Mouse (Mus musculus) E14TG2a.4 (cell line): Measurements from ENCODE around the gene Nhsl1.

Source experiments
- H3K27me3 ChIP-seq: 2 replicates; pipeline ENCODE4 v1.6.1; 2014; ENCODE audit warnings: low read length, control low read depth; ENCODE audit not compliant: insufficient read depth
- H3K36me3 ChIP-seq: 2 replicates; pipeline ENCODE4 v1.6.1; 2014; ENCODE audit warnings: low read length, control low read depth; ENCODE audit not compliant: insufficient read depth
- H3K4me1 ChIP-seq: replicated peaks from 2 replicates; pipeline ENCODE4 v1.6.1; 2014; ENCODE audit warnings: low read depth, low read length, control low read depth
- H3K4me3 ChIP-seq: replicated peaks from 2 replicates; pipeline ENCODE4 v1.5.1; 2014; ENCODE audit warnings: mild to moderate bottlenecking, low read length
- H3K9me3 ChIP-seq: 2 replicates; pipeline ENCODE4 v1.6.1; 2014; ENCODE audit warnings: low read length, control low read depth
- CTCF ChIP-seq: conservative IDR thresholded peaks from 2 replicates; pipeline ENCODE4 v1.5.1; 2014; ENCODE audit warnings: low read length
- NANOG ChIP-seq: IDR thresholded peaks from 2 replicates; pipeline ENCODE4 v1.6.1; 2014; ENCODE audit warnings: borderline replicate concordance, low read length, mixed read lengths
- POU5F1 ChIP-seq: IDR thresholded peaks from 2 replicates; pipeline ENCODE4 v1.6.1; 2014; ENCODE audit warnings: low read length, borderline replicate concordance

Nhsl1 gene

DNA sequence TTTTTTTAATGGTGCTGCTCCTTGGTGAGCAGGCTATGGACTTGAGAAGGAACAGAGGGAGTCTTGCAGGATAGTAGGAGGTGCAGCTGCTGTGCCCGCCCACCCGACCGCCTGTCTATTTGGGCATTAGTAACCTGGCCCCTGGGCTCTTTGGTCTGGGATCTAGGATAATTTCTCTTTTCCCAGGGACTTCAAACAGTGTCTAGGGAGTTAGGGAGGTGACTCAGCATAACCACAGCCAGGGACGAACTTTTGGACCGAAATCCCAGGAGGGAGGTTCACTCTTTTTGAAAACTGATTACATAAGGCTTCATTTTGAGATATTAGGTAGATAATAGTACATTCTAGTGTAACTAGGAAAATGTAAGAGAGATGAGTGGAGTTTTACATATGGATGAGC lies 18.9 kb downstream of the Nhsl1 start:
- Histone ChIP-seq H3K9me3 (peaks cover 8% of the 10 kb centered on the region), H3K36me3 (no peaks in the 10 kb centered on the region), H3K4me1 (peaks cover 29% of the 10 kb centered on the region), H3K4me3 (no peak overlapping the region), H3K27me3 (no peaks in the 10 kb centered on the region)
- TF ChIP-seq NANOG (no peak), CTCF (no peak), POU5F1 (no peak)

DNA sequence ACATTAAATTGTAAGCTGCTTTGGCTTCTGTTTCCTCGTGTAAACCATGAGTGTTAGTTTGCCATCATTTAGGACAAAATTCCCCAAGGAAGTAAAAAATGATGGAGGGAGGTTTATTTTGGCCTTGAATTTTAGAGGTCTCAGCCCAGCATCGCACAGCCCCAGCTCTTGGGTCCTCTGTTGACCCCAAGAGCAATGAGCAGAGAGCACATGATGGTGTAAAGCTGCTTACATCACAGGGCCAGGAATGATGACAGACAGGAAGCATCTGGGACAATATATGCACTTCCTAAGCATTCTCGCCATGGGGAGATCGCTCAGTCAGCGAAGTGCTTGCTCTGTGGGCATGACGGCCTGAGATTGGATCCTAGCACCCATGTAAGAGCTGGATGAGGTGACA lies 20.6 kb downstream of the Nhsl1 start:
- no peaks in the 10 kb centered on the region for H3K36me3 ChIP-seq
- H3K27me3 ChIP-seq = no peaks in the 10 kb centered on the region
- no peak for TF ChIP-seq POU5F1
- no peak for TF ChIP-seq NANOG
- no peak for TF ChIP-seq CTCF
- peaks cover 40% of the 10 kb centered on the region for H3K4me1 ChIP-seq
- H3K4me3 ChIP-seq = no peak overlapping the region
- no peaks in the 10 kb centered on the region for H3K9me3 ChIP-seq

GRCm38 (mm10) chr10:18340930-18341329 lies 22.1 kb downstream of the Nhsl1 start:
- H3K9me3 ChIP-seq = no peaks in the 10 kb centered on the region
- no peaks in the 10 kb centered on the region for H3K27me3 ChIP-seq
- no peak overlapping the region for H3K4me3 ChIP-seq
- H3K4me1 ChIP-seq = peaks cover 26% of the 10 kb centered on the region
- TF ChIP-seq NANOG (no peak), POU5F1 (no peak), CTCF (no peak)
- no peaks in the 10 kb centered on the region for H3K36me3 ChIP-seq

GRCm38 (mm10) chr10:18341444-18342196 lies 22.8 kb downstream of the Nhsl1 start:
- no peaks in the 10 kb centered on the region for H3K36me3 ChIP-seq
- H3K27me3 ChIP-seq = no peaks in the 10 kb centered on the region
- TF ChIP-seq POU5F1 = no peak
- TF ChIP-seq CTCF = no peak
- TF ChIP-seq NANOG = no peak
- no peaks in the 10 kb centered on the region for H3K9me3 ChIP-seq
- no peak overlapping the region for H3K4me3 ChIP-seq
- peaks cover 20% of the 10 kb centered on the region for H3K4me1 ChIP-seq

GRCm38 (mm10) chr10:18347231-18347630 lies 28.4 kb downstream of the Nhsl1 start:
- H3K36me3 ChIP-seq = no peaks in the 10 kb centered on the region

DNA sequence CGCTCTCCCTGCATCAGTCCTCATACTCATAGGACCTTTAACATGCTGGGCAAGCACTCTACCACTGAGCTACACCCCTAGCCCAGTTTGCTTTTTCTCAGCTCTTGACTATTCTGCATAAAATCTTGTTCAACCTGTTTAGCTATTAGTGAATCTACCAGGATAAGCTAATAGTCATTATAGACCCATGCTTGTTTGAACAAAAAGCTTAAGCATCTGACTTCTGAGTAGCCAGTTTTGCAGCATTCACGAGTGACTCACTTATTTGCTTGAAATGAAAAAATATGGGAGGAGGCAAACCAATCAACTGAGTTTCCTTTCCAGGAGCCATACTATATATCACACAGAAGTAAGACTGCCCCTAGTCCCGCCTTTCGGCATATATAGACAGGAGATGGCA lies 32.0 kb downstream of the Nhsl1 start:
- TF ChIP-seq NANOG (no peak), CTCF (no peak), POU5F1 (no peak)
- H3K9me3 ChIP-seq = no peaks in the 10 kb centered on the region
- peaks cover 6% of the 10 kb centered on the region; the same call in 1 of the 2 replicates for H3K4me1 ChIP-seq
- H3K4me3 ChIP-seq = no peak overlapping the region
- no peaks in the 10 kb centered on the region for H3K36me3 ChIP-seq
- H3K27me3 ChIP-seq = no peaks in the 10 kb centered on the region

More at GRCm38 (mm10) chr10:18347231-18347630, 28.4 kb downstream of the Nhsl1 start:
- H3K9me3 ChIP-seq = no peaks in the 10 kb centered on the region
- no peaks in the 10 kb centered on the region for H3K27me3 ChIP-seq
- peaks cover 21% of the 10 kb centered on the region for H3K4me1 ChIP-seq
- no peak overlapping the region for H3K4me3 ChIP-seq
- no peak for TF ChIP-seq CTCF
- TF ChIP-seq NANOG = no peak
- TF ChIP-seq POU5F1 = no peak

DNA sequence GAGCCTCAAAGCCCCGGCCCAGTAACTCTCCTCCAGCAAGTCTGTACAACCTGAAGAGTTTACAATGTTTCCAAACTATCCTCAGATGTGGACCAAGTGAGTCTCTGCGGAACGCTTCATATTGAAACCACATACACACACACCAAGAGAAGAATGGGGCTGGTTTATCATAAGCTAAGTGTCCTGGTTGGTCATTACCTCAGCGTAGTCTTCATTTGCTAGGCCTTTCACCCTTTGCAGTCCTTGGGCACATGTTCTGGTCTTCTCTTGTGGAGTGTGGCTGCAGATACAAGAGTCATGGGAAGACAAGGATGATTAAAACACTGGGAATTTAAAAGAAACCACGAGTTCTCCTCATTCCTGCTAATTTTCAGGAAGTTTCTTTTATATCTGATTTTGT lies 34.2 kb downstream of the Nhsl1 start:
- Histone ChIP-seq H3K4me3 (no peak overlapping the region), H3K9me3 (no peaks in the 10 kb centered on the region), H3K36me3 (no peaks in the 10 kb centered on the region), H3K4me1 (peaks cover 7% of the 10 kb centered on the region), H3K27me3 (no peaks in the 10 kb centered on the region)
- no peak for TF ChIP-seq NANOG
- TF ChIP-seq CTCF = no peak
- no peak for TF ChIP-seq POU5F1

DNA sequence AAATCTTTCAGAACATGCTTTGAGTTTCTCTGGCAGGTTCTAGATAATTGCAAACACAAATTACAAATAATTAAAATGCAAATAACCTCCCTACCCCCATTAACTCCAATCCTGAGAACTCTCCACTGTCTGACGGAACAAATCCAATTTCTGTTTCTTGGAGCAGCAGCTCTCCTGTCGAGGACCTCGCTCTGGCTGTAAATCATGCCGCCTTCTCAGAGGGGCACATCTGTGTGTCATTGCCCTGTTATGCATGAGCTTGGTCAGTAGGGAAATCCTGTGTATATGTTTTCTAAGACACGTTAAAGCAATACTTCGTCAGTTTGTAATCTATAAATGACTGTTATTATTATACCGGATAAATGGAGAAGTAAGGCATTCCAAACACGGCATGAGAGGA lies 35.3 kb downstream of the Nhsl1 start:
- Histone ChIP-seq H3K9me3 (no peaks in the 10 kb centered on the region), H3K27me3 (no peaks in the 10 kb centered on the region), H3K4me1 (peaks cover 7% of the 10 kb centered on the region), H3K36me3 (no peaks in the 10 kb centered on the region), H3K4me3 (no peak overlapping the region)
- TF ChIP-seq CTCF = no peak
- TF ChIP-seq NANOG = no peak
- no peak for TF ChIP-seq POU5F1

DNA sequence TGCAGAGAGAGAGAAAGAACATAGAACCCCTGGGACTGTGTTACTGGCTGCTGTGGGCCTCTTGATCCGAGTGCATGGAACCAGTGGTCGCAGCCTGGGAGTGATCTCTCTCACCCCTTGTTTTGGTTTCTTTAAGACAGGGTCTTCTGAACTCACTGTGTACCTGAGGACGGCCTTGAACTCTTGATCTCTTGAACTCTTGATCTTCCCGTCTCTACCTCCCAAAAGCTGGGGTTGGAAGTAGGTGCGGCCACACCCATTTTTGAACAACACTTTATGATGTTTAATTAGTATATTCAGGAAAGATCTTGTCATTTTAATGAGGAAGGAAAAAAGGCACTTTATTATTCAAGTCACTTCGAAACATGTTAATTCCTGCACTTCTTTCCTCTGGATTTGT lies 37.7 kb downstream of the Nhsl1 start:
- no peak for TF ChIP-seq POU5F1
- no peak for TF ChIP-seq NANOG
- TF ChIP-seq CTCF = no peak

More for the DNA sequence above, 37.7 kb downstream of the Nhsl1 start:
- Histone ChIP-seq H3K27me3 (no peaks in the 10 kb centered on the region), H3K36me3 (no peaks in the 10 kb centered on the region), H3K9me3 (no peaks in the 10 kb centered on the region), H3K4me1 (peaks cover 7% of the 10 kb centered on the region), H3K4me3 (no peak overlapping the region)
